Mouse (Mus musculus) spleen, adult 2 months (tissue): ENCODE results near the gene Cd276.

Experiments used
- CTCF ChIP-seq: fragments of 200-500 bp; IDR thresholded peaks from 2 replicates; pipeline ENCODE4 v1.5.1; 2011; ENCODE audit warnings: mild to moderate bottlenecking, inconsistent platforms; ENCODE audit not compliant: insufficient read depth, insufficient read length, insufficient replicate concordance; ENCODE audit errors: extremely low read depth
- POLR2A ChIP-seq: fragments of 200-500 bp; IDR thresholded peaks from 2 replicates; pipeline ENCODE4 v1.6.1; 2011; ENCODE audit warnings: low read depth, low read length, inconsistent platforms

- TF ChIP-seq POLR2A (no peak), CTCF (no peak)
These were observed 2.5 kb upstream of the Cd276 start for GRCm38 (mm10) chr9:58557457-58558455.
